Mouse (Mus musculus) adrenal gland, postnatal 10 days (tissue): Measurements from ENCODE around the gene Scnn1g. TPM values are rescaled to one million over a fixed set of nuclear protein-coding genes. Genes with fewer than 3 reads are reported as not detected.
A peak's percentile ranks its signal among the peaks of the same experiment; 100 is the strongest.

Experiments used
- DNase-seq: peaks from one replicate; pipeline ENCODE4 v3.0.0; 2021; ENCODE audit warnings: mixed read lengths
- long read RNA-seq, 2 experiments: library from polyadenylated mRNA; stranded (forward); transcript quantifications; one replicate each; pipeline ENCODE4 v2.0.0; 2021
- total RNA-seq, 2 experiments: library from RNA; stranded (reverse); gene quantifications; 2 replicates each; pipeline ENCODE4 v1.2.3; 2021

Gene Scnn1g
- under 1 TPM in 1 of 2 experiments, not detected in 1; 0.09 TPM for total RNA-seq
- long read RNA-seq, experiment 1, result 0 reads
- long read RNA-seq, experiment 2, transcript Scnn1g-201 (13 exons, 2,991 nt), result major isoform, 10 of 11 reads
- long read RNA-seq, experiment 2, partial matches to known transcripts, result 0 of 11 reads
- long read RNA-seq, experiment 2, other reads (novel, unspliced or antisense), result 1 of 11 reads

GRCm38 (mm10) chr7:121734171-121734831 lies at the start of gene Scnn1g:
TSS of gene Scnn1g (plus strand) at chr7:121734479.
- DNase-seq, result peak; percentile 92

- DNase-seq, result no peak
Measured at GRCm38 (mm10) chr7:121685140-121685984, 48.9 kb upstream of the Scnn1g start.

GRCm38 (mm10) chr7:121689338-121689737 lies 44.9 kb upstream of the Scnn1g start:
- DNase-seq, result no peak

GRCm38 (mm10) chr7:121691803-121692202 lies 42.5 kb upstream of the Scnn1g start:
- DNase-seq, result no peak

- DNase-seq, result no peak
Measured at GRCm38 (mm10) chr7:121697170-121697569, 37.1 kb upstream of the Scnn1g start.

GRCm38 (mm10) chr7:121697574-121697973 lies 36.7 kb upstream of the Scnn1g start:
- no peak for DNase-seq

GRCm38 (mm10) chr7:121699218-121699617 lies 35.1 kb upstream of the Scnn1g start:
- DNase-seq, result no peak

- DNase-seq, result no peak
Measured at GRCm38 (mm10) chr7:121700480-121700879, 33.8 kb upstream of the Scnn1g start.

- DNase-seq, result no peak
Measured at GRCm38 (mm10) chr7:121701983-121702382, 32.3 kb upstream of the Scnn1g start.

GRCm38 (mm10) chr7:121705051-121705450 lies 29.2 kb upstream of the Scnn1g start:
- no peak for DNase-seq

GRCm38 (mm10) chr7:121706411-121707072 lies 27.7 kb upstream of the Scnn1g start:
- peak; percentile 69 for DNase-seq

GRCm38 (mm10) chr7:121707073-121707667 lies 27.1 kb upstream of the Scnn1g start, which contains the start of gene Usp31:
TSS of gene Usp31 (minus strand) at chr7:121707253.
- DNase-seq, result peak; percentile 95

GRCm38 (mm10) chr7:121711171-121711570 lies 23.1 kb upstream of the Scnn1g start:
- DNase-seq, result no peak

GRCm38 (mm10) chr7:121717031-121717430 lies 17.2 kb upstream of the Scnn1g start:
- no peak for DNase-seq

- DNase-seq, result peak; percentile 77
Measured at GRCm38 (mm10) chr7:121730225-121730624, 4.1 kb upstream of the Scnn1g start.

- peak; percentile 3 for DNase-seq
Measured at GRCm38 (mm10) chr7:121737511-121738415, 3.5 kb downstream of the Scnn1g start.

- DNase-seq, result no peak
Measured at GRCm38 (mm10) chr7:121750244-121750643, 16.0 kb downstream of the Scnn1g start.

- no peak for DNase-seq
Measured at GRCm38 (mm10) chr7:121754748-121755147, 20.5 kb downstream of the Scnn1g start.

GRCm38 (mm10) chr7:121763328-121763727 lies 29.0 kb downstream of the Scnn1g start:
- no peak for DNase-seq

- no peak for DNase-seq
Measured at GRCm38 (mm10) chr7:121767900-121768299, 33.6 kb downstream of the Scnn1g start.

- DNase-seq, result peak; percentile 32
Measured at GRCm38 (mm10) chr7:121768983-121769382, 34.7 kb downstream of the Scnn1g start.
